Mouse (Mus musculus) liver, postnatal 0 days (tissue): ENCODE results near the gene Cc2d1a.

Experiments used
- CTCF ChIP-seq: sonication (generic); IDR thresholded peaks from 2 replicates; pipeline ENCODE4 v1.5.1; 2016; ENCODE audit warnings: antibody characterized with exemption, low read depth
- EP300 ChIP-seq: IDR thresholded peaks from 2 replicates; pipeline ENCODE4 v1.6.1; 2016; ENCODE audit warnings: antibody characterized with exemption, low read depth, mild to moderate bottlenecking

GRCm38 (mm10) chr8:84180530-84181190 is 32.9 kb upstream of the Cc2d1a start:
- TF ChIP-seq CTCF (no peak), EP300 (no peak)
